Mouse (Mus musculus): ENCODE data around the gene Cox19. TPM values are rescaled to one million over a fixed set of nuclear protein-coding genes. Genes with fewer than 3 reads are reported as not detected.
"Not testable (repeated sequence)": the region's sequence is repeated elsewhere in the genome, so short reads cannot be mapped to it uniquely, and the experiment has no call there.

The Cox19 gene
- polyA plus RNA-seq, 2 experiments from 2014 or later = 49.9 to 52.2 TPM

DNA sequence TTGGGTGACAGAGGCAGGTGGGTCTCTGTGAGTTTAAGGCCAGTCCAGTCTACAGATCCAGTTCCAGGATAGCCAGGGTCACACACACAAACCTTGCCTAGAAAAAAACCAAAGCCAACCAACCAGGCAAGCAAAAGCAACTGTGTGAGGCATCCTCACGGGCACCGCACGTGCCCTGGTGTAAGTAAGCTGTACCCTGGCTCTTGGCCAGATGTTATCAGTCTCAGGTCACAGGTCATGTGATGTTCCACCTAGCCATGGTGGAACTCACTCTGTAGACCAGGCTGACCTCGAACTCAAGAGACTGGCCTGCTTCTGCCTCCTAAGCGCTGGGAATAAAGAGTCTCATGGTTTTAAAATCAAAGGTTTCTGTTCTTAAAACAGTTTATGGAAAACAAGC, 8.0 kb upstream of the Cox19 start:
- no peak for ATAC-seq

DNA sequence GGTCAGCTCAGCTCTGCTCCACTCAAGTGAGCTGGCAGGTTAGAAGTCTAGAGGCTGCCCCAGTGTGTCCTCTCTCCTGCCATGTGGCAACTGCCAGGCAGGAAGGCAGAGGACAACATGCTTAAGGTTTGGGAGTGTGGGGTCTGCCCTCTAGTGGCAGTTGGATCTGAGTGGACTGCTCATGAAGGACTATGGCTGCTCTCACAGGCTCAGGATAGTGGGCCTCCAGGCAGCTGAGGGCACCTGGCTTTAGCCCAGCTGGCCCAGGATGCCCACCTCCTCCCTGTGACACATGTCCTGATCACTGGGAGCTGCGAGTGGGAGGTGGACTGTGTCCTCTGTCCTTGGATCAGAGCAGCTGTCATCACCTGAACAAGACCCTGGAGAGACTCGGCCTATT, 7.4 kb upstream of the Cox19 start:
- ATAC-seq = no peak

DNA sequence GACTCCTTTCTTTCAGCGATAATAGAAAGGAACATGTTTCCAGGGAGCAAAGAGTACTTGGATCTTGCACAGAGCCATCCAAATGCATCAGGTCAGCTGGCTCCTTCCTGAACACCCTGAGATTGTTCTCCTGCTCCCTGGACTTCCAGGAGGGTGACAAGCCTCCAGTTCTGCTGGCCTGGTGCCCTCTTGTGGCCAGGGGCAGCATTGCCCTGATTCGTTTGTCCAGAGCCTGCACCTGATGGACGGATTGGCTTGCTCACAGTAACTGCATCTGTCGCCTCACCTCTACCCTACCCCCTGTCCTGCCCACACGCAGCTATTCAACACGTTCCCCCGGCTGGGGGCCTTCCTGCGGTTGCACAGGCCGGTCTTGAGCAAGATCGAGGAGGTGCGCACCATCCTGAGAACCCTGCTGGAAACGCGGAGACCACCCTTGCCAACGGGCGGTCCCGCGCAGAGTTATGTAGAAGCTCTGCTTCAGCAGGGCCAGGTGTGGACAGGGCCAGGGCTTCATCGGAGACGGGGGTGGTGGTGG, 4.1 kb upstream of the Cox19 start:
- peak; percentile 53 for ATAC-seq

DNA sequence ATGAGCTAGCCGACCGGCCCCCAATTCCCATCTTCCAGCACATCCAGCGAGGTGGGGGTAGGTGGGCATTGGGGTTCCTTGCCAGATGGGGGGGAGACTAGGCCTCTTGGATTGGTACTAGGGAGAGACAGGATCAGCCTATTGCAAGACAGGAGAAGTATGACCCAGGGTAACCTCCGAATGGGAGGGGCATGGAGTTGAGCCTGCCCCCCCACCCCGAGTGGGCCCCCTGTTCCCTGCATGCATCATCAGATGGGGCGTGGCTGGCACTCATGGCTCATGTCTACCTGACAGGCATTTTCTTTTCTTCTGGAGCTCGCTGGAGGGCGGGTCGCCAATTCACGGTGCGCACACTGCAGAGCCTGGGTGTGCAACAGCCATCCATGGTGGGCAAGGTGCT, 2.7 kb upstream of the Cox19 start:
- no peak for ATAC-seq

DNA sequence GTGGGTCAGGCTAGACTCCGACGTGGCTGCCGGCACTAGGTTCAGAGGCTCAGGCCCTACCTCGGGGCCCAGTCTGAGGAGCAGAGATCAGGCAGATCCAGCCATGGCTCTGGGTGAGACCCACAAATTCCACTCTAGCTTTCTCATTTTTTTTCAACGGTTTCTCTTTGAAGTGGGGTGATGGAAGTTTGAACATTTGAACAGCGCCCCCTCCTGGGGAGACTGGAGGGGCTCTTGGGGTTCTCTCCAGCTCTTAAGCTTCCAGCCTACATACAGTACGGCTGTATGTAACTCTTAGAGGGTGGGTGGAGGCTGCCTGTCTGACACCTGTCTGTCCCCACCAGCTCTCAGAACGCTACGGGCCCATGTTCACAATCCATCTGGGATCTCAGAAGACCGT, 2.3 kb upstream of the Cox19 start:
- no peak for ATAC-seq

DNA sequence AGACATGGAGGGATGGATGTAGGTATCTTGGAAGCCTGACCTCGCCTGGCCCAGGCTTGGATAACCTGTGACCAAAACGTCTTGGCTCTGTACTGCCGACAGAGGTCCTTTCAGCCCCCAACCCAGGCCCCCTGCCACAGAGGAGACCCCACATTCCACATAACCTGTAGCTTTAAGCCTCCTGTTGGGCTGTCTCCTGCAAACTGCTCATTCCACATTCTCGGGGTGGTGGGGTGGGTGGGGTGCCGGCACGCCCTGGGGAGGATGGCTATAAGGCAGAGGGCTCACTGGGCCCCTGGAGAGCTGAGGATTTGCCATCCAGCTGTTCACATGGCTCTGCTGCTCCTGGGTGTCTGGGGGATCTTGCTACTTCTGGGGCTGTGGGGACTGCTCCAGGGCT, 1.1 kb upstream of the Cox19 start, which contains the start of gene Cyp2w1:
Gene Cyp2w1, plus strand, starts transcription at position 301 of the 400 bp plus-strand sequence.
- no peak for ATAC-seq

DNA sequence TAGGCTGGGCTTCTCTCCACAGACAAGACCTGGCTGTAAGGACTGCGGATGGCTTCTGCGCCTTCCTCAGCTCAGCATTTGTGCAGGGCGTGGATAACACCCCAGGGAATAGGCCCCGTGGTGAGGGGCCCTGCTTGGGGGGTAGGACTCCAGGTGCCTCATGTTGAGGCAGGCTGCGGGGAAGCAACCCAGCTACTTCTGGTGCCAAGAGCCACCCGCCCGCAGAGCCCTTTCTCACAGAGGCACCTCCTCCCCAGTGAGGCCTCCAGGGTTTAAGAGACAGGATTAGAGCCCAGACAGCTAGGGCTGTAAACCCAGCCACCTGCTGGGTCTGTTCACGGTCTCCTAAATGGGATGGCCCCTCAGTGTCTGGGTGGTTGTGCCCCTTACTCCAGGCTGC, 410 bp upstream of the Cox19 start:
- ATAC-seq = no peak

DNA sequence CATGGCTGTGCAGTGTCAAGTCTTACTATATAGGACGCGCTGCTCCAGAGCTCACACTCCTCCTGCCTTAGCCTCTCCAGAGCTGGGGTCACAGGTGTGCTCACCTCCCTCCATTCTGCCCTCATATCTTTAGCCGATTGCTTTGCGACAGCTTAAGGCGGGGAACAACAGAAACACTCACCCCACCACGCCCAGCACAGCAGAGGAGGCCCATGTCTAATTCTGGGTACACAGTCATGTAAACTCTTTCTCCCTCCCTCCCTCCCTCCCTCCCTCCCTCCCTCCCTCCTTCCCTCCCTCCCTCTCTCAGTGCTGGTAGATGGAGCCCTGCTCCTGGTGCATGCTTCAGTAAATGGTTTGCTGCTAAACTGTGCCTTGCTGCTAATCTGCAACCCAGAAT, 1.5 kb downstream of the Cox19 start:
- ATAC-seq = no peak

DNA sequence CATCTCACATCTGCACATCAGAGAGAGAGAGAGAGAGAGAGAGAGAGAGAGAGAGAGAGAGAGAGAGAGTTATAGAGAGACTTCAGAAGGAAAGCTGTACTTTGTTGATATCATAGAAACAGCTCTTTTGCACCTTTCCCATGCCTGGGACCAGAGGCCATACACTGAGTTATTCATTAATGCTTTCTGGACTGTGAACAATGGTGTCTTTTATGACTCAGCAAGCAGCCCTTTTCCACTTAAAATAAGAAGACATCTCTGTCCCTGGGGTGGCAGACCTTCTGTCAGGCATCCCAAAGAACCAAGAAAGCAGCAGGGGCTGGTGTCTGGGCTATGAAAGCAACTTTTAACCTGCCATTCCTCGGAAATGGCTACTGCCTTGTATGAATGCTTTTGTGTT, 4.0 kb downstream of the Cox19 start:
- ATAC-seq = no peak

DNA sequence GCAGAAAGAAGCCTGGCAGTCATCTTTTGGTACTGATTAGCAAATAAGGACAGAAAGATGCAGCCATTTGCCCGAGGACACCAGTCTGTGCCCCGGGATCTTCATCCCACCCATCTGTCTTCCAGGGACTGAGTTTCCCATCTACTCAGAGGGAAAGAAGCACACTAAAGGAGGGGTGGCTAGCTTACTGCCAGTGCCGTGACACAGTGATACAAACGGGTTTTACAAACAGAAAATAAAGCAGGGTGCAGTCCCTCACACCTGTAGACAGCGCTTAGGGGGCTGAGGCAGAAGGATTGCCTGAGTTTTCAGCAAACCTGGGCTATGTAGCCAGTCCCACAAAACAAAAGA, 5.9 kb downstream of the Cox19 start:
- ATAC-seq = peak; percentile 12

DNA sequence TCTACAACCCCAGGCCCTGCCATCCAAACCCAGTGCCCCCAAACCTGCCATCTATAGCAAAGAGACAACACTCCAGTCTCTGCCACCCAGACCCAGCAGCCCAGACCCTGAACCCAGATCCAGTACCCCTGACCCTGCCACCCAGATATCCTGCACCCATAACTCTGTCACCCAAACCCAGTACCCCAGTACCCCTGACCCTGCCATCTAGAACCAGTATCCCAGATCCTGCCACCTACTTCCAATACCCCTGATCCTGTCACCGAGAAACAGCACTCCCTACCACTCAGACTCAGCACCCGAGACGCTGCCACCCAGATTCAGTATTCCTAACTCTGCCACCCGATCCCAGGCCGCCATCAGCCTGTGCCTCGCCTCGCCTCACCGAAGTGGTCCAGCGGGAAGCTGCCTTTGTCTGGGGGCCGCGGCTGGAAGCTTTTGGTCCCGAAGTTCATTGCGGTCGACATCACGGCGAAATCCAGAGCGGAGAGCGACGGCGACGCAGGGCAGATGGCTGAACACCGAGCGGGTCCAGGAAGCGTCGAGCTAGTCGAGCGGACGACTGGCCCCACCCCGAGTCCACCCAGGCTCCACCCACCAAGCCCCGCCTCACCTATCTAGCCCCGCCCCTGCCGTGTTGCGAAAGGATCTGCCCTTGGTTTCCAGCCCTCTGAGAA, 6.4 kb downstream of the Cox19 start:
- ATAC-seq = peak; percentile 94

DNA sequence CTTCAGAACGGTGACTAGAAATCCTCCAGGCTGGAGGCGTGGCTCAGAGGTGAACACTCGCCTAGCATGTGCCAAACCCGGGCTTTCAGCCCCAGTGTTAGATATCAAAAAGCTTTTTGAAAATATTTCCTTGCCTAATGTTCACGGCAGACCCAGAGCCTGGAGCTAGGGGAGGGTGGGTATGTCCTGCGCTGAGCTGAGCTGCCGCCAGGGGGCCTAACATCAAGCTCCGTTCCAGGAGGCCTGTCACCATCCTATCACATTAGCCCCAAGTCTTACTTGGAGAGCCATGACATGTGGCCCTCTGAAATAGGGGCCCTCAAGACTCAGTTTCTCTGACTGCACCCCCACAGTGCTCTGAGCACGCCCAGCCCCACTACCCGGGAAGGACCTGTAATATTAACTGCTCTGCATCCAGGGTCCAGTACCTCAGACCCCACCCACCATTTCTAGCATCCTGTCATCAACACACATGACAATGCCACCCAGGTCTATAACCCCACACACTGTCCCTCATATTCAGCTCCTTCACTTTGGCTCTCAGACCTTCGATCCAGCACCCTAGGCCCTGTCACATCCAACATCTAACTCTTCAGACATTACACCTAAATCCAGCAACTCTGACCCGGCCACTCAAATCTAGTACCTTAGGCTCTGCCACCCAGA, 7.1 kb downstream of the Cox19 start:
- peak; percentile 73 for ATAC-seq

DNA sequence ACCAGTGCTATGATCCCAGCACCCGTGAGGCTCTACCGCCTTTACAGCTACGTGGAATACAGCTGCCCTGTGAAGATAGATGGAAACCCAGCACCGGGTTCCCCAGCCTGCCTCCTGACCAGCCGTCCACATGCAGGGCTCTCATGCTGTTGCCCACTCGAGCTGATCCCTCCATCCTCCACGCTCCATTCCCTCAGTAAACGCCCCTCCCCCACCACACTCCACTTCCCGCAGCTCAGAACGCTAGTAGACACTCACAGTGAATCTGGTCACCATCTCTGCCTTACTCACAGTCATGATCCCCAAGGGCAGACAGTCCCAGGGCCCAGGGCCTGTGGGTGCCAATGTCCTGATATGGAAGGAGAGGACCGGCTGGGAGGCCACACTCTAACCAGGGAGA, 12.3 kb downstream of the Cox19 start:
- ATAC-seq = no peak

DNA sequence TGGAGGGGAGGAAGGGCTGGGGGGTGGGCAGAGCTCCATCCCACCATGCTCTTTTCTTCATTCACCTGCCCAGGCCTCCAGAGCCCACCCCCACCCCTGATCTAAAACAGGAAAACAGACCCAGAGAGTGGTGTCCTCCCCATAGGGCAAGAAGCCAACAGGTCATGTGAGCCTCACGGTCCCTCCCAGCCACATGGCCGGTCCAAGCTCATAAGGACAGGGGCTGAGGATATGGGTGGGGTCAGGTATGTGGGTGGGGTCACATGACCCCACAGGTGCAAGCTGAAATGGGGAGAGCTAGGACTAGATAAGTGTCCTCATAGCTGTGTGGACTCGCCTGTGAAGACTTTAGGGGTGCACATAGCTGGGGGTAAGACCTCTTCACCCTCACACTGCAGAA, 12.8 kb downstream of the Cox19 start:
- no peak for ATAC-seq

DNA sequence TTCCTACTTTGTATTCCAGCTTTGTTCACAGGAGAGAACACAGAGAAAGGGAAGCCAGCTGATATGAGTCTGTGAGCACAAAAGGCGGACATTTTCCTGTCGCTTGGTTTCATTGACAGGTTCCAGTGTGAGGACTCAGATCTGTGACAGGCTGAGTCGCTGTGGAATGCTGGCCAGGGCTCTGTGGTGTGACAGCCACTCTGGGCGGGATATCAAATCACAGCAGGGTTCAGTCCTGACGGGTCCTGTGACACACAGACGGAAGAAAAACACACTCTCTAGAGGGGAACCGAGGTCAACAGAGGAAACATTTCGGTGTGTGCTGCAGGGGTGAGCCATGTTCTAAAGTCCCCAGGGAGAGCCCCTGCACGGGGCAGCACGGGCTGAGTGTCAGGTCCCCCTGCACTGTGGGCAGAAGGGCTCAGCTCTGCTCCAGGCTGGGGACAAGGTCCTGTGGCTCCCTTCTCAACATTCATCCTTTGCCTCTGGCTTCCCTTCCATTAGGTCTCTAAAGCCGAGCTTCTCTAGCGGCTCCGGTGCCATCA, 13.3 kb downstream of the Cox19 start:
- ATAC-seq = no peak

DNA sequence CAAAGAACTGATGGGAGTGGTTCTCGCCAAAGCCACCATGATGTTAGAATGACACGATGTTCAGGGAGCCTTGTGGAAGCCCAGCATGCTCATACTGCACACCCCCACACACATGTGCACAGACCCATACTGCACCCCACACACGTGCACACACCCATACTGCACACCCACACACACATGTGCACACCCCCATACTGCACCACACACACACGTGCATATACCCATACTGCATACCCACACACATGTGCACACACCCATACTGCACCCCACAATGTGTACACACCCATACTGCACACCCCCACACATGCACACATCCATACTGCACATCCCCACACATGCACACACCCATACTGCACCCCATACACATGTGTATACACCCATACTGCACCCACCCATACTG, 15.6 kb downstream of the Cox19 start:
- ATAC-seq = no peak

DNA sequence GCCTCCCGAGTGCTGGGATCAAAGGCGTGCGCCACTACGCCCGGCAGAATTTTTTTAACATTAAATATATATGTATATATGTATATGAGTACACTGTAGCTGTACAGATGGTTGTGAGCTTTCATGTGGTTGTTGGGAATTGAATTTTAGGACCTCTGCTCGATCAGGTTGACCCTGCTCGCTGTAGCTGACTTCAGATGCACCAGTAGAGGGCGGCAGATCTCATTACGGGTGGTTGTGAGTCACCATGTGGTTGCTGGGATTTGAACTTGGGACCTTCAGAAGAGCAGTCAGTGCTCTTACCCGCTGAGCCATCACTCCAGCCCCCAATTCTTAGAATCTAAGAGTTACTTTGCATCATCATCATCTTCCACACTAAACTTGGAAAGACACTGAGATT, 16.8 kb downstream of the Cox19 start:
- not testable (repeated sequence) for ATAC-seq

DNA sequence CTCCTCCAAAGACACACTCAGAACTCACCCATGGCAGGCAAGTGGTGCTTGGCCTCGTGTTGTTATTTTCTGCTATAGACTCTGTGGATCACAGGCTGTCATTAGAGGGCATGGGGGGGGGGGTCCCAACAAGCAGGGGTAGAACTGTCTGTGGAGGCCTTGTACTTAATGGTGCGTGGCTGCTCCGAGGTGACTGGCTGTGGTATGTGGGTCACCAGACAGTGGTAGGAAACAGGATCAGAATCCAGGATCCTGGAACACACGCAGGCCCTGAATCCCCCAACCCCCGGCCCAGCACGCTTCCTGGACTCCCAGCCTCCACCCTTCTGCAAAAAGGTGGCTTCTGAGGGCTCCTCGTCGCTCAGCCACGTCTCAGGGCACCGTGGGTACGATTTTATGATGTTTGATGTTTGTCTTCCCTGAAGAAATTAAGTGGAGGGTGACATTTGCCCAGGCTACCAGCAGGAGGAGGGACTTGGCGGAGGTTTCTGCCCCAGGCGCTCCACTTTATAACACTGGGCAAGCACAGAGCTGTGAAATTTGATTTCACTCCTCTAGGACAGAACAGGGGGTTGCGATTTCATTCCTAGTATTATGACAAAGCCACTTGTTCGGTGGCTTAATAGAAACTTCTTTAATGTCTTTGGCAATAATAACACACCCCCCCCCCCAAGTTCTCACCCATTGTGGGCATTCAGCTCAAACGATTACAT, 17.8 kb downstream of the Cox19 start:
- ATAC-seq = no peak

DNA sequence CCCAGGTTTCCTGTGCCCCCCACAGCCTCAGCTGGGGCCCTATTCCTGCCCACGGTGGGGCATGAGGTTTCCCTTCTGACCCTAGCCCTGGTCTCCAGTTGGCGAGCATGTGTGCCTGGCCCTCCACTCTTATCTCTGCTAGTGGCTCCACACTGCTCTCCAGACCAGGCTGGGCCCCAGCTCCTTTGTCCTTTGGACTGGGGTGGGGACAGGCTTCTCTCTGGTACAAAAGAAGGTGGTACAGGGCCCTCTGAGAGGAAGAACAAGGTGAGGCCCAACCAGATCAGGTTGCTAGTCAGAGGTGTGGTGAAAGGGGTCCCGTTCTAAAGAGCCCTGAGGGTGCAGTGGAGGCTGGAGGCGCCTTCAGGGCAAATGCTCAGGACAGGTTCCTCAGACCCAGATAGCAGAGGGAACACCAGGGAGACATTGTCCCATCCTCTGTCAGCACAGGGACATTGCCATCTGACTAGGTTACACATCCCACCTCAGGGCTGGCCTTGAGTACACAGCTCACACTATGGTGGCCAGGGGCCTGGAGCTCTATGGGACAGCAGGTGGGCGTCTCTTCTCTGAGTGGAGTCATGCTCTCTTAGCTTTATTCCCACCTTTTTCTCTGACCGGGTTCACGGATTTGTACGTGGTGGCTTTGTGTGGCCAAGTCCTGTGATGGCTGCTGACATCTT, 18.5 kb downstream of the Cox19 start:
- ATAC-seq = no peak

DNA sequence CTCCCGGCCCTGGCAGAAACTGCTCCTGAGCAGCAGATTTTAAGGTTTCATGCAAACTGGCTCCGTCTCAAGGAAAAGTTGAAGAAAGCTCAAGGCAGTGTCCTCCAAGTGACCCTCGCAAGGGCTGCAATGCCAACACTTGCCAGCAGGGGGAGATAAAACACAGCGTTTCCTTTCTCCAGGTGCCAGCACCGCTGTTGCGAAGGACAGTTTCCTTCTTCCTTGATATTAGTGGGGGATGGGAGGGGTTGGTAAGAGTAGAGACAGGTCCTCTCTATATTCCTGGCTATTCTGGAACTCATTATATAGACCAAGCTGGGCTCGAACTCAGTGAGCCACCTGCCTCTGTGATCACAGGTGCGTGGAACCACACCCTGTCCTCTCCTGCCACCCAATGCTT, 19.5 kb downstream of the Cox19 start:
- peak; percentile 49 for ATAC-seq

DNA sequence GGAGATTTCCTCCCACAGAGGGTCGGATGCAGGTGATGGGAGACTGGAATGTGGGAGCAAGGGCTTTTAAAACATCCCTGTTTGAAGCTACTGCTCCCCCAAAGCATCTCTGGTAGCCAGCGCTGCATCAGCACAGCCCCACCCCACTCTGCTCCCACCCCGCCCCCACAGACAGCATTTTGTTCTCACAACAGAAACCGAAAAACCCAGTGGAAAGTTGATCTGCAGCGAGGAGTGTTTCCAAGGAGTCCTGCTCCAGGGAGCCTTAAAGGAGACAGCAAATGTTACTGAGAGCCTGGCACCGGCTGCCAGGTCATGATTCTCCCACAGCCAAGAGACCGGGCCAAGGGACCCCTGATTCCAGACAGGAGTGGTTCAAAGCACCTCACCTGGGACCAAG, 20.5 kb downstream of the Cox19 start:
- ATAC-seq = no peak

DNA sequence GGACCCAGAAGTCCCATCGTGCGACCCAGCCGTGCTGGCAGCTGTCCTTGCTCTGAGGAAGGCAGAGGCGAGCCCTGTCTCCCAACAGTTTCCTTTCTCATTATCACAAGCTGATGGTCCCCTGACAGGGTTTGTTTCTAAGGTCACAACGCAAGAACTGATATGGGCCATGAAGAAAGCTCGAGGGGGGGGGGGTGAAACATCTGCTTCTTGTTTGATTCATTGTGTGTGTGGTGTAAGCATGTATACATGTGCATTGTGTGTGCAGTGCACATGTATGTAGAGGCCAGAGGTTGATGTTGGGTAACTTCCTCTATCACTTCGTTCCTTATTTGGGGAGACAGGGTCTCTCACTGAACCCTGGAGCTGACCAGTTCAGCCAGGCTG, 23.6 kb downstream of the Cox19 start:
- no peak for ATAC-seq
